Mouse (Mus musculus): ENCODE measurements at regions not wholly inside any gene's neighbourhood (a gene's known extent, or its start where the extent isn't known, plus 50 kb on each side); places are given as distances from the start of the nearest gene placed in this dataset.

GRCm38 (mm10) chr1:28677700-28678099 lies 102.4 kb downstream of the Gm597 start:
- no peak for DNase-seq

GRCm38 (mm10) chr1:28675336-28675735 lies 104.7 kb downstream of the Gm597 start:
- no peak for DNase-seq

GRCm38 (mm10) chr1:28640818-28641217 lies 139.2 kb downstream of the Gm597 start:
- peak; percentile 2 for DNase-seq

GRCm38 (mm10) chr1:28622745-28623144 lies 157.3 kb downstream of the Gm597 start:
- DNase-seq = no peak

GRCm38 (mm10) chr1:28602383-28602782 lies 177.7 kb downstream of the Gm597 start:
- no peak for DNase-seq

- DNase-seq = no peak
These were observed 214.5 kb downstream of the Gm597 start for GRCm38 (mm10) chr1:28565383-28566154.

- no peak for DNase-seq
These were observed 216.2 kb downstream of the Gm597 start for GRCm38 (mm10) chr1:28563894-28564293.
